Mouse (Mus musculus): ENCODE results near the gene Zfp110. TPM values are rescaled to one million over a fixed set of nuclear protein-coding genes. Genes with fewer than 3 reads are reported as not detected.
A peak's percentile ranks its signal among the peaks of the same experiment; 100 is the strongest.
"Not testable (repeated sequence)": the region's sequence is repeated elsewhere in the genome, so short reads cannot be mapped to it uniquely, and the experiment has no call there.

Gene Zfp110
- total RNA-seq (2021): 23.1 and 27.2 TPM in 2 replicates
- long read RNA-seq, transcript Zfp110-201 (8 exons, 3,591 nt): major isoform, 12 of 19 reads
- long read RNA-seq, partial matches to known transcripts: 1 of 19 reads
- long read RNA-seq, other reads (novel, unspliced or antisense): 6 of 19 reads

- peak; percentile 89 for DNase-seq
These were observed at the start of gene Zfp110 for GRCm38 (mm10) chr7:12834162-12835120. Zfp110 (plus strand) TSS chr7:12834761.

GRCm38 (mm10) chr7:12787333-12787732, 47.2 kb upstream of the Zfp110 start:
- DNase-seq: peak; percentile 1

- DNase-seq: no peak
These were observed 46.5 kb upstream of the Zfp110 start for GRCm38 (mm10) chr7:12788025-12788424.

GRCm38 (mm10) chr7:12792624-12793023, 41.9 kb upstream of the Zfp110 start:
- not testable (repeated sequence) for DNase-seq

GRCm38 (mm10) chr7:12797971-12798370, 36.6 kb upstream of the Zfp110 start:
- no peak for DNase-seq

- no peak for DNase-seq
These were observed 35.0 kb upstream of the Zfp110 start for GRCm38 (mm10) chr7:12799554-12799953.

- DNase-seq: peak; percentile 71
These were observed 31.5 kb upstream of the Zfp110 start, which contains the start of gene Zscan18 for GRCm38 (mm10) chr7:12802866-12803726. Zscan18 (minus strand) TSS chr7:12803635.

- no peak for DNase-seq
These were observed 30.9 kb upstream of the Zfp110 start for GRCm38 (mm10) chr7:12803727-12804071.

GRCm38 (mm10) chr7:12815566-12815965, 19.0 kb upstream of the Zfp110 start:
- no peak for DNase-seq

GRCm38 (mm10) chr7:12818521-12819295, 15.9 kb upstream of the Zfp110 start, which contains the start of gene Zfp329:
Zfp329 (minus strand) TSS chr7:12818858.
- DNase-seq: peak; percentile 91

- no peak for DNase-seq
These were observed 671 bp downstream of the Zfp110 start for GRCm38 (mm10) chr7:12835193-12835671.

GRCm38 (mm10) chr7:12835779-12836178, 1.2 kb downstream of the Zfp110 start:
- no peak for DNase-seq

- DNase-seq: no peak
These were observed 39.7 kb downstream of the Zfp110 start for GRCm38 (mm10) chr7:12874301-12874700.

GRCm38 (mm10) chr7:12880036-12880435, 45.5 kb downstream of the Zfp110 start:
- no peak for DNase-seq

- not testable (repeated sequence) for DNase-seq
These were observed 45.9 kb downstream of the Zfp110 start for GRCm38 (mm10) chr7:12880497-12880896.

- peak; percentile 92 for DNase-seq
These were observed 46.5 kb downstream of the Zfp110 start, which contains the start of gene Zfp128 for GRCm38 (mm10) chr7:12880911-12881660. Zfp128 (plus strand) TSS chr7:12881177.

- no peak for DNase-seq
These were observed 52.2 kb downstream of the Zfp110 start for GRCm38 (mm10) chr7:12886563-12887266.

GRCm38 (mm10) chr7:12887585-12887984, 53.0 kb downstream of the Zfp110 start:
- DNase-seq: no peak

GRCm38 (mm10) chr7:12890928-12891327, 56.4 kb downstream of the Zfp110 start:
- DNase-seq: no peak

GRCm38 (mm10) chr7:12891334-12891733, 56.8 kb downstream of the Zfp110 start:
- DNase-seq: no peak
